Mouse (Mus musculus) megakaryocyte-erythroid progenitor cell, adult 5-6 weeks (primary cell): ENCODE results near the gene Zp3. TPM values are rescaled to one million over a fixed set of nuclear protein-coding genes. Genes with fewer than 3 reads are reported as not detected.

ENCODE experiments used
- total RNA-seq, 2 experiments: library from RNA; stranded (forward) in 1 of 2; stranded (reverse) in 1 of 2; fragments of 200-1000, 215-1000 nt in 1 of 2; fragments of >200 nt in 1 of 2; fragmentation: Nextera tagmentation in 1 of 2; gene quantifications; 2 replicates each; pipeline ENCODE4 v1.2.3; 2014 to 2017

The Zp3 gene
- total RNA-seq, 2 experiments from 2014 or later: not detected

Other genes with a start within 250 kb of the Zp3 start
- 11.2 and 14.3 TPM in 2 replicates for gene Tmem120a, start 235.7 kb upstream of the Zp3 start, total RNA-seq (2014; fragmentation: Nextera tagmentation)
- gene Tmem120a, start 235.7 kb upstream of the Zp3 start, total RNA-seq (2017): 12.1 and 15.7 TPM in 2 replicates
- gene Styxl1, start 201.7 kb upstream of the Zp3 start, total RNA-seq (2014; fragmentation: Nextera tagmentation): 3.0 TPM in 1 of 2 replicates, not detected in the other
- not detected in 2 replicates for gene Styxl1, start 201.7 kb upstream of the Zp3 start, total RNA-seq (2017)
- gene Mdh2, start 201.6 kb upstream of the Zp3 start, total RNA-seq (2014; fragmentation: Nextera tagmentation): 441 and 446 TPM in 2 replicates
- 207 and 288 TPM in 2 replicates for gene Mdh2, start 201.6 kb upstream of the Zp3 start, total RNA-seq (2017)
- not detected in 2 replicates for gene Srrm3, start 173.2 kb upstream of the Zp3 start, total RNA-seq (2014; fragmentation: Nextera tagmentation)
- gene Srrm3, start 173.2 kb upstream of the Zp3 start, total RNA-seq (2017): not detected in 2 replicates
- gene Hspb1, start 92.2 kb upstream of the Zp3 start, total RNA-seq (2014; fragmentation: Nextera tagmentation): not detected in 2 replicates
- not detected in 2 replicates for gene Hspb1, start 92.2 kb upstream of the Zp3 start, total RNA-seq (2017)
- 125 and 138 TPM in 2 replicates for gene Ywhag, start 45.5 kb upstream of the Zp3 start, total RNA-seq (2014; fragmentation: Nextera tagmentation)
- gene Ywhag, start 45.5 kb upstream of the Zp3 start, total RNA-seq (2017): 88.3 and 92.5 TPM in 2 replicates
- 1.7 and 3.2 TPM in 2 replicates for gene Ssc4d, start 5.6 kb upstream of the Zp3 start, total RNA-seq (2014; fragmentation: Nextera tagmentation)
- 3.5 TPM in 1 of 2 replicates, not detected in the other for gene Ssc4d, start 5.6 kb upstream of the Zp3 start, total RNA-seq (2017)
- gene Dtx2, start 14.7 kb downstream of the Zp3 start, total RNA-seq (2014; fragmentation: Nextera tagmentation): 5.6 and 22.1 TPM in 2 replicates
- 2.3 and 4.2 TPM in 2 replicates for gene Dtx2, start 14.7 kb downstream of the Zp3 start, total RNA-seq (2017)
- not detected in 2 replicates for gene Upk3b, start 58.4 kb downstream of the Zp3 start, total RNA-seq (2014; fragmentation: Nextera tagmentation)
- not detected in 2 replicates for gene Upk3b, start 58.4 kb downstream of the Zp3 start, total RNA-seq (2017)
- gene Upk3bl, start 74.4 kb downstream of the Zp3 start, total RNA-seq (2014; fragmentation: Nextera tagmentation): not detected in 2 replicates
- gene Upk3bl, start 74.4 kb downstream of the Zp3 start, total RNA-seq (2017): not detected in 2 replicates
- 3.9 and 5.2 TPM in 2 replicates for gene Rasa4, start 103.8 kb downstream of the Zp3 start, total RNA-seq (2014; fragmentation: Nextera tagmentation)
- 1.7 and 2.1 TPM in 2 replicates for gene Rasa4, start 103.8 kb downstream of the Zp3 start, total RNA-seq (2017)
- gene Polr2j, start 136.5 kb downstream of the Zp3 start, total RNA-seq (2014; fragmentation: Nextera tagmentation): 227 and 248 TPM in 2 replicates
- 163 and 177 TPM in 2 replicates for gene Polr2j, start 136.5 kb downstream of the Zp3 start, total RNA-seq (2017)
- gene Lrwd1, start 156.0 kb downstream of the Zp3 start, total RNA-seq (2014; fragmentation: Nextera tagmentation): 64.7 and 67.4 TPM in 2 replicates
- 47.7 and 49.6 TPM in 2 replicates for gene Lrwd1, start 156.0 kb downstream of the Zp3 start, total RNA-seq (2017)
- 12.1 and 19.2 TPM in 2 replicates for gene Alkbh4, start 156.0 kb downstream of the Zp3 start, total RNA-seq (2014; fragmentation: Nextera tagmentation)
- gene Alkbh4, start 156.0 kb downstream of the Zp3 start, total RNA-seq (2017): 8.1 and 8.5 TPM in 2 replicates
- gene Orai2, start 190.6 kb downstream of the Zp3 start, total RNA-seq (2014; fragmentation: Nextera tagmentation): 14.5 and 20.3 TPM in 2 replicates
- 10.1 and 23.9 TPM in 2 replicates for gene Orai2, start 190.6 kb downstream of the Zp3 start, total RNA-seq (2017)
- gene Prkrip1, start 218.9 kb downstream of the Zp3 start, total RNA-seq (2014; fragmentation: Nextera tagmentation): 24.2 and 32.6 TPM in 2 replicates
- 67.4 and 131 TPM in 2 replicates for gene Prkrip1, start 218.9 kb downstream of the Zp3 start, total RNA-seq (2017)